Mouse (Mus musculus): ENCODE data around the gene Cacna2d3. TPM values are rescaled to one million over a fixed set of nuclear protein-coding genes. Genes with fewer than 3 reads are reported as not detected.

Cacna2d3 gene
- polyA plus RNA-seq, 1 experiment from 2014 or later, result 37.5 TPM

- H3K4me2 ChIP-seq (replicated peaks), result no peak overlapping the region
- H3K27me3 ChIP-seq, result no peaks in the 10 kb centered on the region
- no peak overlapping the region for H3K27ac ChIP-seq (replicated peaks)
- H3K4me3 ChIP-seq (replicated peaks), result no peak overlapping the region
- H3K4me1 ChIP-seq, result no peaks in the 10 kb centered on the region
- H3K9ac ChIP-seq, result no peak overlapping the region
- 73% methylated on average over 2 of the region's 2 CpGs for WGBS
- H3K36me3 ChIP-seq, result no peaks in the 10 kb centered on the region
- no peak for ATAC-seq (ENCODE audit: insufficient number of reproducible peaks, low FRiP score, low TSS enrichment, low read depth)
- no peaks in the 10 kb centered on the region for H3K9me3 ChIP-seq (replicated peaks)
Measured at GRCm38 (mm10) chr14:29429788-29430187, 291.9 kb downstream of the Cacna2d3 start.

GRCm38 (mm10) chr14:29425666-29426065 is 296.0 kb downstream of the Cacna2d3 start:
- H3K4me1 ChIP-seq, result no peaks in the 10 kb centered on the region
- no peak for ATAC-seq (ENCODE audit: insufficient number of reproducible peaks, low FRiP score, low TSS enrichment, low read depth)
- no peak overlapping the region for H3K27ac ChIP-seq (replicated peaks)
- no peak overlapping the region for H3K4me3 ChIP-seq (replicated peaks)
- no peaks in the 10 kb centered on the region for H3K36me3 ChIP-seq
- no peak overlapping the region for H3K4me2 ChIP-seq (replicated peaks)
- no peaks in the 10 kb centered on the region for H3K27me3 ChIP-seq
- H3K9ac ChIP-seq, result no peak overlapping the region
- H3K9me3 ChIP-seq (replicated peaks), result no peaks in the 10 kb centered on the region
- 59% methylated on average over 3 of the region's 3 CpGs for WGBS

GRCm38 (mm10) chr14:29425208-29425607 is 296.5 kb downstream of the Cacna2d3 start:
- ATAC-seq (ENCODE audit: insufficient number of reproducible peaks, low FRiP score, low TSS enrichment, low read depth), result no peak
- 80% methylated on average over 3 of the region's 3 CpGs for WGBS
- Histone ChIP-seq H3K4me2 (replicated peaks) (no peak overlapping the region), H3K27me3 (no peaks in the 10 kb centered on the region), H3K4me3 (replicated peaks) (no peak overlapping the region), H3K36me3 (no peaks in the 10 kb centered on the region), H3K4me1 (no peaks in the 10 kb centered on the region), H3K9me3 (replicated peaks) (no peaks in the 10 kb centered on the region), H3K9ac (no peak overlapping the region), H3K27ac (replicated peaks) (no peak overlapping the region)

- Histone ChIP-seq H3K27ac (replicated peaks) (no peak overlapping the region), H3K9me3 (replicated peaks) (no peaks in the 10 kb centered on the region), H3K4me2 (replicated peaks) (no peak overlapping the region), H3K4me1 (peaks cover 21% of the 10 kb centered on the region), H3K9ac (no peak overlapping the region), H3K27me3 (no peaks in the 10 kb centered on the region), H3K36me3 (no peaks in the 10 kb centered on the region), H3K4me3 (replicated peaks) (no peak overlapping the region)
- no peak for ATAC-seq (ENCODE audit: insufficient number of reproducible peaks, low FRiP score, low TSS enrichment, low read depth)
- 39% methylated on average over 2 of the region's 2 CpGs for WGBS
Measured at GRCm38 (mm10) chr14:29405878-29406165, 315.8 kb downstream of the Cacna2d3 start.

GRCm38 (mm10) chr14:29405125-29405877 is 316.4 kb downstream of the Cacna2d3 start:
- Histone ChIP-seq H3K4me2 (replicated peaks) (no peak overlapping the region), H3K27me3 (no peaks in the 10 kb centered on the region), H3K4me3 (replicated peaks) (no peak overlapping the region), H3K27ac (replicated peaks) (no peak overlapping the region), H3K4me1 (peaks cover 21% of the 10 kb centered on the region), H3K9ac (no peak overlapping the region), H3K36me3 (no peaks in the 10 kb centered on the region), H3K9me3 (replicated peaks) (no peaks in the 10 kb centered on the region)
- ATAC-seq (ENCODE audit: insufficient number of reproducible peaks, low FRiP score, low TSS enrichment, low read depth), result no peak
- WGBS, result 43% methylated on average over 8 of the region's 8 CpGs

- H3K36me3 ChIP-seq, result no peaks in the 10 kb centered on the region
- peaks cover 21% of the 10 kb centered on the region for H3K4me1 ChIP-seq
- peak overlapping the region; percentile 56; the same call in 1 of the 2 replicates for H3K27ac ChIP-seq (replicated peaks)
- no peak overlapping the region for H3K4me2 ChIP-seq (replicated peaks)
- no peaks in the 10 kb centered on the region for H3K9me3 ChIP-seq (replicated peaks)
- H3K27me3 ChIP-seq, result no peaks in the 10 kb centered on the region
- H3K4me3 ChIP-seq (replicated peaks), result no peak overlapping the region
- ATAC-seq (ENCODE audit: insufficient number of reproducible peaks, low FRiP score, low TSS enrichment, low read depth), result 0 out of 2 replicates have a peak, but pooled peaks have one; percentile 29
- no peak overlapping the region for H3K9ac ChIP-seq
- WGBS, result 51% methylated on average over 8 of the region's 8 CpGs
Measured at GRCm38 (mm10) chr14:29403849-29404808, 317.5 kb downstream of the Cacna2d3 start.

- WGBS, result 31% methylated on average over 8 of the region's 8 CpGs
- Histone ChIP-seq H3K4me1 (peaks cover 21% of the 10 kb centered on the region), H3K4me2 (replicated peaks) (no peak overlapping the region), H3K36me3 (no peaks in the 10 kb centered on the region), H3K9ac (no peak overlapping the region), H3K27ac (replicated peaks) (no peak overlapping the region), H3K9me3 (replicated peaks) (no peaks in the 10 kb centered on the region), H3K4me3 (replicated peaks) (no peak overlapping the region), H3K27me3 (no peaks in the 10 kb centered on the region)
- no peak for ATAC-seq (ENCODE audit: insufficient number of reproducible peaks, low FRiP score, low TSS enrichment, low read depth)
Measured at GRCm38 (mm10) chr14:29402471-29402870, 319.2 kb downstream of the Cacna2d3 start.

- no peak overlapping the region for H3K9ac ChIP-seq
- 54% methylated on average over 8 of the region's 8 CpGs for WGBS
- no peaks in the 10 kb centered on the region for H3K9me3 ChIP-seq (replicated peaks)
- H3K27ac ChIP-seq (replicated peaks), result peak overlapping the region; percentile 60
- no peak overlapping the region for H3K4me3 ChIP-seq (replicated peaks)
- peaks cover 15% of the 10 kb centered on the region for H3K4me1 ChIP-seq
- no peak overlapping the region for H3K4me2 ChIP-seq (replicated peaks)
- no peak for ATAC-seq (ENCODE audit: insufficient number of reproducible peaks, low FRiP score, low TSS enrichment, low read depth)
- no peaks in the 10 kb centered on the region for H3K27me3 ChIP-seq
- H3K36me3 ChIP-seq, result no peaks in the 10 kb centered on the region
Measured at GRCm38 (mm10) chr14:29393786-29394185, 327.9 kb downstream of the Cacna2d3 start.

- Histone ChIP-seq H3K4me2 (replicated peaks) (no peak overlapping the region), H3K9me3 (replicated peaks) (no peaks in the 10 kb centered on the region), H3K27ac (replicated peaks) (no peak overlapping the region), H3K4me3 (replicated peaks) (no peak overlapping the region), H3K36me3 (no peaks in the 10 kb centered on the region), H3K4me1 (peaks cover 15% of the 10 kb centered on the region), H3K27me3 (no peaks in the 10 kb centered on the region), H3K9ac (no peak overlapping the region)
- ATAC-seq (ENCODE audit: insufficient number of reproducible peaks, low FRiP score, low TSS enrichment, low read depth), result no peak
- 88% methylated on average over 3 of the region's 3 CpGs for WGBS
Measured at GRCm38 (mm10) chr14:29392851-29393250, 328.8 kb downstream of the Cacna2d3 start.

GRCm38 (mm10) chr14:29391489-29391888 is 330.2 kb downstream of the Cacna2d3 start:
- Histone ChIP-seq H3K36me3 (no peaks in the 10 kb centered on the region), H3K27ac (replicated peaks) (peak overlapping the region; percentile 58), H3K27me3 (no peaks in the 10 kb centered on the region), H3K4me1 (peaks cover 15% of the 10 kb centered on the region), H3K4me3 (replicated peaks) (no peak overlapping the region), H3K9me3 (replicated peaks) (no peaks in the 10 kb centered on the region), H3K4me2 (replicated peaks) (no peak overlapping the region), H3K9ac (no peak overlapping the region)
- ATAC-seq (ENCODE audit: insufficient number of reproducible peaks, low FRiP score, low TSS enrichment, low read depth), result peak; percentile 76
- 64% methylated on average over 2 of the region's 2 CpGs for WGBS

- H3K27ac ChIP-seq (replicated peaks), result no peak overlapping the region
- 48% methylated on average over 3 of the region's 3 CpGs for WGBS
- H3K4me3 ChIP-seq (replicated peaks), result no peak overlapping the region
- H3K27me3 ChIP-seq, result no peaks in the 10 kb centered on the region
- H3K36me3 ChIP-seq, result no peaks in the 10 kb centered on the region
- H3K4me1 ChIP-seq, result peaks cover 10% of the 10 kb centered on the region
- no peak for ATAC-seq (ENCODE audit: insufficient number of reproducible peaks, low FRiP score, low TSS enrichment, low read depth)
- H3K4me2 ChIP-seq (replicated peaks), result no peak overlapping the region
- no peaks in the 10 kb centered on the region for H3K9me3 ChIP-seq (replicated peaks)
- H3K9ac ChIP-seq, result no peak overlapping the region
Measured at GRCm38 (mm10) chr14:29387761-29388160, 333.9 kb downstream of the Cacna2d3 start.

All from embryonic facial prominence, embryonic 15.5 days (tissue).